Comparison of ENCODE assay signal across 8 mouse cellular contexts in the genomic region with DNA sequence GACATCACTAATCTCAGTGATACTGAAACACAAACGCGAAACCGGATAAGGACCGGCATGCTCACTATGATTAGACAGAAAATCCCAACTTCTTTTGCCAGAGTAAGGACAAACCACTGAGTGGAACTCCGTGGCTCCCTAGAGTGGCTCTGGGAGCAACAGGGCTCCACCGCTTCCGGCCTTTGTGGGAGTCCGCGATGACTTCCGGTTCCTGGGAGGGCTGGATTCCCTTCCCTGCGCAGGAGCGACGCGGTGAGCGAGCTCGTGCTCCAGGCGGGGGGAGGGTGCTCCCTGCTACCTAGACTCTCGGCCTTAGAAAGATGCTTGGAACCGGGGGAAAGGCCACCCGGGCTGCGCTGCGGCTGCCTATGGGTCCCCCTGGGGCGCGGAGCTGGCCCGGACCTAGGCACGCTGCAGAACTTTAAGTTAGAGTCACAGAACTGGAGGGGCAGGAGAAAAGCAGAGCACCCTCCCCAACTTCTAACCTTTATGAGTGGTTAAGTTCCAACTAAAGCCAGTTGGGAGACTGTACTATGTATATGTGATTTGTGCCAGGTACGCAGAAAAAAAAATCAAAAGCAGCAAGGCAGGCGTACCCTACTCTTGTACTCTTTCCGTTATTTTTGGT. TPM values are rescaled to one million over a fixed set of nuclear protein-coding genes. Genes with fewer than 3 reads are reported as not detected.
A peak's percentile ranks its signal among the peaks of the same experiment; 100 is the strongest.
DNase-seq lines count a peak whose midpoint lies in the region; ATAC-seq and TF ChIP-seq lines count a peak whose summit lies in the region.

A gene (plus strand): TSS at position 200 of the 628 bp plus-strand sequence.

- TF ChIP-seq CTCF in kidney, adult 2 months (conservative IDR thresholded peaks at IDR 0.05; ENCODE audit: insufficient read depth, insufficient read length, low read depth, low read length) = no peak
- TF ChIP-seq CTCF in spleen, adult 2 months (IDR thresholded peaks at IDR 0.05; ENCODE audit: extremely low read depth, insufficient read depth, insufficient read length, insufficient replicate concordance) = no peak

- H3K27ac ChIP-seq in embryonic facial prominence, embryonic 13.5 days = peak within 1 kb of the TSS; percentile 60; the same call in 1 of the 2 replicates
- peak within 1 kb of the TSS; percentile 79 for H3K27ac ChIP-seq in kidney, adult 2 months (ENCODE audit: insufficient read depth, low read depth, low read length)
- H3K27ac ChIP-seq in limb, embryonic 12.5 days = peak within 1 kb of the TSS; percentile 88
- H3K27ac ChIP-seq in midbrain, embryonic 15.5 days = peak within 1 kb of the TSS; percentile 70
- H3K27ac ChIP-seq in spleen, adult 2 months (ENCODE audit: insufficient read depth, low read length) = peak within 1 kb of the TSS; percentile 49

- under 1% methylated on average over 29 of the region's 29 CpGs for WGBS in embryonic facial prominence, embryonic 13.5 days
- WGBS in kidney, adult 2 months = under 1% methylated on average over 29 of the region's 29 CpGs
- 1% methylated on average over 29 of the region's 29 CpGs for WGBS in limb, embryonic 12.5 days
- WGBS in midbrain, embryonic 15.5 days = 1% methylated on average over 28 of the region's 29 CpGs
- WGBS in spleen, adult 2 months = 2% methylated on average over 29 of the region's 29 CpGs

- H3K4me2 ChIP-seq in embryonic facial prominence, embryonic 13.5 days = peak within 1 kb of the TSS; percentile 63
- H3K4me2 ChIP-seq in limb, embryonic 12.5 days = peak within 1 kb of the TSS; percentile 64
- peak within 1 kb of the TSS; percentile 76 for H3K4me2 ChIP-seq in midbrain, embryonic 15.5 days

- peak within 1 kb of the TSS; percentile 64 for H3K4me3 ChIP-seq in embryonic facial prominence, embryonic 13.5 days
- peak within 1 kb of the TSS; percentile 98 for H3K4me3 ChIP-seq in kidney, adult 2 months (ENCODE audit: insufficient read depth, low read depth, low read length)
- H3K4me3 ChIP-seq in limb, embryonic 12.5 days (replicated peaks) = peak within 1 kb of the TSS; percentile 80
- peak within 1 kb of the TSS; percentile 91 for H3K4me3 ChIP-seq in midbrain, embryonic 15.5 days
- peak within 1 kb of the TSS; percentile 80 for H3K4me3 ChIP-seq in spleen, adult 2 months (ENCODE audit: extremely low read depth, insufficient read depth, insufficient read length)

- peak within 1 kb of the TSS; percentile 87 for H3K9ac ChIP-seq in embryonic facial prominence, embryonic 13.5 days
- H3K9ac ChIP-seq in limb, embryonic 12.5 days (replicated peaks) = peak within 1 kb of the TSS; percentile 94
- peak within 1 kb of the TSS; percentile 95 for H3K9ac ChIP-seq in midbrain, embryonic 15.5 days

- peaks cover 16% of the 10 kb centered on the region for H3K36me3 ChIP-seq in embryonic facial prominence, embryonic 13.5 days
- no peaks in the 10 kb centered on the region; the same call in 1 of the 2 replicates for H3K36me3 ChIP-seq in kidney, adult 2 months (ENCODE audit: control insufficient read depth, insufficient read depth, low read length)
- H3K36me3 ChIP-seq in limb, embryonic 12.5 days = peaks cover 15% of the 10 kb centered on the region
- no peaks in the 10 kb centered on the region for H3K36me3 ChIP-seq in midbrain, embryonic 15.5 days (replicated peaks)
- H3K36me3 ChIP-seq in spleen, adult 2 months (ENCODE audit: control insufficient read depth, insufficient read depth, low read length) = no peaks in the 10 kb centered on the region

- H3K27me3 ChIP-seq in embryonic facial prominence, embryonic 13.5 days = no peaks in the 10 kb centered on the region
- no peaks in the 10 kb centered on the region for H3K27me3 ChIP-seq in kidney, adult 2 months (replicated peaks; ENCODE audit: control insufficient read depth, insufficient read depth, low read length)
- no peaks in the 10 kb centered on the region for H3K27me3 ChIP-seq in limb, embryonic 12.5 days
- H3K27me3 ChIP-seq in midbrain, embryonic 15.5 days (replicated peaks) = no peaks in the 10 kb centered on the region
- H3K27me3 ChIP-seq in spleen, adult 2 months (ENCODE audit: control insufficient read depth, insufficient read depth, low read length) = no peaks in the 10 kb centered on the region

- no peaks in the 10 kb centered on the region for H3K9me3 ChIP-seq in embryonic facial prominence, embryonic 13.5 days
- H3K9me3 ChIP-seq in limb, embryonic 12.5 days = no peaks in the 10 kb centered on the region
- H3K9me3 ChIP-seq in midbrain, embryonic 15.5 days = no peaks in the 10 kb centered on the region

- peak; percentile 59 for TF ChIP-seq POLR2A in kidney, adult 2 months (IDR thresholded peaks at IDR 0.05; ENCODE audit: low read depth, low read length)
- peak; percentile 36; the same call in 1 of the 2 replicates for TF ChIP-seq POLR2A in spleen, adult 2 months (IDR thresholded peaks at IDR 0.05; ENCODE audit: low read depth, low read length)

- peak; percentile 90 for DNase-seq in 3134 (ENCODE audit: extremely low read depth, insufficient read length, low spot score)
- DNase-seq in adrenal gland, postnatal 36 days = peak; percentile 94 to 95
- peak; percentile 92 to 96 for DNase-seq in heart, adult 18-20 months
- peak; percentile 96 for DNase-seq in kidney, adult 2 months
- peak in 1 of 2 experiments; percentile 68 for DNase-seq in spleen, adult 2 months (ENCODE audit: low read depth in 1 of 2, low spot score in 2 of 2)

- H3K4me1 ChIP-seq in embryonic facial prominence, embryonic 13.5 days = peaks cover 17% of the 10 kb centered on the region
- no peaks in the 10 kb centered on the region; the same call in 1 of the 2 replicates for H3K4me1 ChIP-seq in kidney, adult 2 months (ENCODE audit: control insufficient read depth, insufficient read depth, low read length)
- H3K4me1 ChIP-seq in limb, embryonic 12.5 days (replicated peaks) = peaks cover 15% of the 10 kb centered on the region
- H3K4me1 ChIP-seq in midbrain, embryonic 15.5 days = peaks cover 29% of the 10 kb centered on the region
- no peaks in the 10 kb centered on the region for H3K4me1 ChIP-seq in spleen, adult 2 months (ENCODE audit: control insufficient read depth, insufficient read depth, insufficient read length)

- ATAC-seq in embryonic facial prominence, embryonic 13.5 days (ENCODE audit: insufficient number of reproducible peaks, insufficient read depth, low FRiP score, low TSS enrichment, low read depth) = peak; percentile 97
- ATAC-seq in limb, embryonic 12.5 days (ENCODE audit: insufficient number of reproducible peaks, insufficient read depth, low FRiP score, low TSS enrichment, low read depth) = peak; percentile 100
- ATAC-seq in midbrain, embryonic 15.5 days (replicated peaks) = peak; percentile 100

RNA-seq across cellular contexts. Expression of the gene that starts here (rescaled TPM):
- total RNA-seq in adrenal gland, postnatal 36 days (2021) = 10 to 100 TPM in 1 of 2 experiments, 1 to 10 TPM in 1; 8.5 to 10.6 TPM
- 12.8 and 13.6 TPM in 2 replicates for polyA plus RNA-seq in embryonic facial prominence, embryonic 13.5 days (2015; fragmentation: Nextera tagmentation; extraction: Ambion mirVana)
- 1 to 10 TPM; 5.5 to 5.9 TPM for total RNA-seq in heart, adult 18-20 months (2021)
- 1.6 TPM in 2 replicates for polyA plus RNA-seq in kidney, adult 2 months (2012; rRNA removed)
- 16.4 and 17.1 TPM in 2 replicates for polyA plus RNA-seq in limb, embryonic 12.5 days (2016; fragmentation: Nextera tagmentation; extraction: Ambion mirVana)
- 12.2 and 13.0 TPM in 2 replicates for polyA plus RNA-seq in midbrain, embryonic 15.5 days (2015; fragmentation: Nextera tagmentation; extraction: Ambion mirVana)
- 0.38 and 0.62 TPM in 2 replicates for polyA plus RNA-seq in spleen, adult 2 months (2012; rRNA removed)
